In genomic region chrX:157021851-157022250, GRCm38 (mm10) we compare ENCODE assay signal across 29 mouse cellular contexts.
DNase-seq lines count a peak whose midpoint lies in the region; ATAC-seq and TF ChIP-seq lines count a peak whose summit lies in the region.
"Had no signal": no experiment of that assay in that cellular context is flagged by ENCODE, and none has a peak within 500 bp of the region (broad histone marks: within the 10 kb centered on the region; RNA-seq: fewer than 3 reads in every experiment).

No protein-coding gene starts in this region.

- no peaks in the 10 kb centered on the region for H3K36me3 ChIP-seq in kidney, embryonic 14.5 days (ENCODE audit: control insufficient read depth, insufficient read depth, low read length)
- no peaks in the 10 kb centered on the region for H3K36me3 ChIP-seq in intestine, postnatal 0 days (ENCODE audit: control insufficient read depth, insufficient read depth)
- H3K36me3 ChIP-seq: embryonic facial prominence, embryonic 12.5 days; G1E; heart, embryonic 12.5 days; heart, embryonic 15.5 days; hindbrain, embryonic 10.5 days; hindbrain, embryonic 13.5 days had no signal

- H3K4me3 ChIP-seq in kidney, embryonic 14.5 days (ENCODE audit: low read length) = no peak overlapping the region
- H3K4me3 ChIP-seq in embryonic fibroblast, embryonic 13.5 days (ENCODE audit: insufficient read depth, low read length) = no peak overlapping the region
- H3K4me3 ChIP-seq in intestine, postnatal 0 days (ENCODE audit: low read depth, low read length) = no peak overlapping the region
- H3K4me3 ChIP-seq: embryonic facial prominence, embryonic 12.5 days; heart, embryonic 12.5 days; heart, embryonic 15.5 days; hindbrain, embryonic 10.5 days; hindbrain, embryonic 13.5 days had no signal

- 38% methylated on average over 1 of the region's 1 CpGs for WGBS in kidney, embryonic 14.5 days
- WGBS in intestine, postnatal 0 days = 65% methylated on average over 1 of the region's 1 CpGs

- H3K27me3 ChIP-seq in kidney, embryonic 14.5 days (ENCODE audit: control insufficient read depth, insufficient read depth, low read length) = no peaks in the 10 kb centered on the region
- H3K27me3 ChIP-seq in intestine, postnatal 0 days (replicated peaks; ENCODE audit: control insufficient read depth, insufficient read depth, low read length) = no peaks in the 10 kb centered on the region
- H3K27me3 ChIP-seq: CH12.LX; embryonic facial prominence, embryonic 12.5 days; heart, embryonic 12.5 days; heart, embryonic 15.5 days; hindbrain, embryonic 13.5 days had no signal

- TF ChIP-seq CTCF in embryonic fibroblast, embryonic 13.5 days (IDR thresholded peaks at IDR 0.05; ENCODE audit: borderline replicate concordance, insufficient read depth, low read length) = no peak
- TF ChIP-seq CTCF in intestine, postnatal 0 days (IDR thresholded peaks at IDR 0.05; ENCODE audit: low read depth) = no peak

- ATAC-seq in kidney, embryonic 14.5 days (ENCODE audit: low FRiP score, low TSS enrichment) = peak; percentile 28; the same call in 1 of the 2 replicates
- ATAC-seq in intestine, postnatal 0 days = no peak
- ATAC-seq in CD4-positive, CD25-positive, alpha-beta regulatory T cell, adult 4 months = no peak
- ATAC-seq: forebrain, embryonic 14.5 days; forebrain, postnatal 0 days; hindbrain, postnatal 0 days; inflammation-experienced regulatory T-cells, adult 6 months; intestine, embryonic 16.5 days had no signal

- H3K9ac ChIP-seq in kidney, embryonic 14.5 days (ENCODE audit: low read depth, low read length) = no peak overlapping the region
- no peak overlapping the region for H3K9ac ChIP-seq in intestine, postnatal 0 days (ENCODE audit: low read depth, low read length)
- H3K9ac ChIP-seq: embryonic facial prominence, embryonic 12.5 days; forebrain, postnatal 0 days; heart, embryonic 12.5 days; heart, embryonic 15.5 days; hindbrain, embryonic 13.5 days had no signal

- H3K4me1 ChIP-seq in kidney, embryonic 14.5 days (ENCODE audit: control insufficient read depth, insufficient read depth, low read length) = no peaks in the 10 kb centered on the region
- H3K4me1 ChIP-seq in embryonic fibroblast, embryonic 13.5 days (ENCODE audit: control insufficient read depth, insufficient read depth, low read length) = no peaks in the 10 kb centered on the region
- H3K4me1 ChIP-seq in intestine, postnatal 0 days (replicated peaks; ENCODE audit: control insufficient read depth, insufficient read depth, low read length) = no peaks in the 10 kb centered on the region
- H3K4me1 ChIP-seq: embryonic facial prominence, embryonic 12.5 days; heart, embryonic 12.5 days; heart, embryonic 15.5 days; hindbrain, embryonic 10.5 days; hindbrain, embryonic 13.5 days had no signal

- H3K27ac ChIP-seq in kidney, embryonic 14.5 days (ENCODE audit: low read depth, low read length) = no peak overlapping the region
- H3K27ac ChIP-seq in embryonic fibroblast, embryonic 13.5 days (ENCODE audit: insufficient read depth, low read length) = peak overlapping the region; percentile 76
- H3K27ac ChIP-seq in intestine, postnatal 0 days (ENCODE audit: low read depth, low read length) = no peak overlapping the region
- H3K27ac ChIP-seq: embryonic facial prominence, embryonic 12.5 days; heart, embryonic 15.5 days; hindbrain, embryonic 10.5 days; hindbrain, embryonic 13.5 days; hindbrain, postnatal 0 days had no signal

- TF ChIP-seq POLR2A in embryonic fibroblast, embryonic 13.5 days (IDR thresholded peaks at IDR 0.05; ENCODE audit: low read depth, low read length) = no peak

- H3K9me3 ChIP-seq in kidney, embryonic 14.5 days (ENCODE audit: control insufficient read depth, low read length) = no peaks in the 10 kb centered on the region
- H3K9me3 ChIP-seq in intestine, postnatal 0 days (ENCODE audit: control insufficient read depth) = no peaks in the 10 kb centered on the region
- H3K9me3 ChIP-seq: embryonic facial prominence, embryonic 12.5 days; G1E; heart, embryonic 12.5 days; heart, embryonic 15.5 days; hindbrain, embryonic 10.5 days; hindbrain, embryonic 13.5 days had no signal

- no peak overlapping the region for H3K4me2 ChIP-seq in kidney, embryonic 14.5 days (replicated peaks; ENCODE audit: low read depth, low read length)
- H3K4me2 ChIP-seq in intestine, postnatal 0 days (replicated peaks; ENCODE audit: low read depth) = no peak overlapping the region
- H3K4me2 ChIP-seq: embryonic facial prominence, embryonic 12.5 days; heart, embryonic 12.5 days; heart, embryonic 15.5 days; hindbrain, embryonic 13.5 days had no signal

- DNase-seq in kidney, postnatal 14 days = no peak
- DNase-seq in 3T3-L1 (ENCODE audit: low read depth, low spot score) (peak; percentile 76), NIH3T3 (ENCODE audit: low read depth) (peak; percentile 63)
- DNase-seq in urinary bladder, postnatal 36 days (ENCODE audit: low spot score in 2 of 2) = no peak
- DNase-seq: adrenal gland, adult 8-10 months; adrenal gland, postnatal 25 days; cerebellum, adult 18-20 months; cerebellum, adult 9-10 months; cerebellum, postnatal 14 days; forebrain, postnatal 0 days; gastrocnemius, postnatal 25 days; heart, adult 18-20 months; heart, postnatal 10 days; heart, postnatal 36 days had no signal

Comparison
In these comparisons a context has a peak if more than half of its experiments do, and no peak if none do; other contexts are left out.
1. DNase-seq: peak in 3T3-L1 (single experiment) and NIH3T3 (single experiment); none in kidney, postnatal 14 days (single experiment) and urinary bladder, postnatal 36 days (0 of 2).